Mouse (Mus musculus): ENCODE results near the gene Irs2.

DNA sequence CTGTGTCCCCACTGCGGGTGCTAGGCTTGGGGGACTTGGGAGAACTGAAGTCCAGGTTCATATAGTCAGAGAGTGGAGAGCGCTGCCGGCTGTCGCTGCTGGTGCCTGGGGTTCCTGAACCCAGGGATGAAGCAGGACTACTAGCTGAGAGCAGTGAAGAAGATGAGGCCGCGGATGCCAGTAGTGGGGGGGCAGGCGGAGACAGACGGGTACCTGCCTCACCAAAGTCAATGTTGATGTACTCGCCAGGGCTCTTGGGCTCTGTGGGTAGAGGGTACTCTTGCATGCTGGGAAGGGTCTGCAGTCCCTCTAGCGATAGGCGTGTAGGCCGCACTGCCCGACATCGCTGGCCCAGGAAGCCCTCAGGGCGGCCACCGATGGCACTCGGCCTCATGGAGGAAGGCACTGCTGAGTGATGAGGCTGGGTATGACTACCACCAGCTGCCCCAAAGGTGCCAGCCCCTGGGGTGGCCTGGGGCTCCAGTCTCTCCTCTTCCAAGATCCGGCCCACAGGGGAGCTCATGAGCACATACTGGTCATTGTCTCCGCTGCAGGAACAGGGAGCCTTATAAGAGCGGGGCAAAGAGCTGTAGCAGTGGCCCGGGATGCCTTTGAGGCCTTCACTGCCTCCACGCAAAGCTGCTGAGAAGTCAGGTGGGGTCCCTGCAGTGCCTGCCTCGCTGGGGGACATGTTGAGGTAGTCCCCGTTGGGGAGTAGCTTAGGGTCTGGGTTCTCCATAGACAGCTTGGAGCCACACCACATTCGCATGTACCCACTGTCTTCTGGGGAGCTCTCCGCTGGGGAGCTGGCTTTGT is 2.6 kb downstream of the Irs2 start:
- TF ChIP-seq CTCF (IDR thresholded peaks at IDR 0.05; ENCODE audit: control insufficient read depth, insufficient read depth, insufficient read length) (no peak), MYOG (IDR thresholded peaks at IDR 0.05; ENCODE audit: control insufficient read depth, extremely low read depth, insufficient read length) (no peak), USF1 (IDR thresholded peaks at IDR 0.05; ENCODE audit: low read depth) (no peak), FOSL1 (IDR thresholded peaks at IDR 0.05; ENCODE audit: insufficient read depth, low read length, poor library complexity, severe bottlenecking) (no peak), MAX (IDR thresholded peaks at IDR 0.05) (no peak), CEBPB (IDR thresholded peaks at IDR 0.05; ENCODE audit: low read depth) (no peak), MYOD1 (IDR thresholded peaks at IDR 0.05; ENCODE audit: control insufficient read depth, insufficient read length, low read depth) (no peak)
